Mouse (Mus musculus): Measurements from ENCODE around the gene Samd8.

DNA sequence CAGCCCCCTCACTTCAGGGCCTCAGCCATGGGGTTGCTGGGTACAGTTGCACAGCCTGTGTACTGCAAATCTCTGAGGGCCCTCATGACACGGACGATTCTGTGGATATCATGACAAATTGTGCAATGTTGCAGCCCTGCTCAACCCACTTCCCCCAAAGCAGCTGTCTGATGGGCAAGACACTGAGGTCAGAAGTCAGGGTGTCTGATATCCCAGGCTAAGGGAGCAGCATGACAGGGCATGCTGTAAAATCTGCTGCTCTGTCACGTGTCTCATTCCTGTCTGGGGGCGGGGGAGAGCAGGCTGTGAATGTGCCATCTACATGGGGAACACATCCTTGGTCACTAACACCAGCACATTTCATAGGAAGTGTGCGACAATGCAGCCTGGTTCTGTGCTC is 5.2 kb upstream of the Samd8 start:
- TF ChIP-seq POLR2A (IDR thresholded peaks at IDR 0.05; ENCODE audit: borderline replicate concordance, low read depth, low read length) (no peak), CTCF (IDR thresholded peaks at IDR 0.05; ENCODE audit: low read depth, low read length) (no peak)
